Mouse (Mus musculus) limb, embryonic 11.5 days (tissue): ENCODE measurements at regions not wholly inside any gene's neighbourhood (a gene's known extent, or its start where the extent isn't known, plus 50 kb on each side); places are given as distances from the start of the nearest gene placed in this dataset.

Experiments used
- ATAC-seq: fragments of 200-750 bp; cut with Nextera tagmentation; 2 replicates; pipeline ENCODE4 v1.8.0; 2017; ENCODE audit warnings: low read depth; ENCODE audit not compliant: insufficient number of reproducible peaks, low FRiP score, low TSS enrichment
- DNase-seq: peaks from one replicate; pipeline ENCODE4 v3.0.0-alpha.2; 2015; ENCODE audit warnings: low spot score
- H3K27ac ChIP-seq: fragments of 300-500 bp; sonication (generic); replicated peaks from 2 replicates; pipeline ENCODE4 v1.5.1; 2014; ENCODE audit warnings: low read depth, mild to moderate bottlenecking, low read length
- H3K27me3 ChIP-seq: fragments of 300-500 bp; sonication (generic); 2 replicates; pipeline ENCODE4 v1.6.1; 2014; ENCODE audit warnings: mild to moderate bottlenecking, low read length, mixed read lengths; ENCODE audit not compliant: control insufficient read depth, insufficient read depth
- H3K36me3 ChIP-seq: fragments of 300-500 bp; sonication (generic); 2 replicates; pipeline ENCODE4 v1.6.1; 2014; ENCODE audit warnings: mild to moderate bottlenecking, low read length, moderate library complexity, mixed read lengths; ENCODE audit not compliant: control insufficient read depth, insufficient read depth
- H3K4me1 ChIP-seq: fragments of 300-500 bp; sonication (generic); 2 replicates; pipeline ENCODE4 v1.6.1; 2014; ENCODE audit warnings: low read length, mixed read lengths; ENCODE audit not compliant: control insufficient read depth, insufficient read depth
- H3K4me2 ChIP-seq: fragments of 300-500 bp; sonication (generic); 2 replicates; pipeline ENCODE4 v1.6.1; 2014; ENCODE audit warnings: low read depth, mild to moderate bottlenecking, moderate library complexity; ENCODE audit not compliant: severe bottlenecking
- H3K4me3 ChIP-seq: fragments of 300-500 bp; sonication (generic); 2 replicates; pipeline ENCODE4 v1.5.1; 2014; ENCODE audit warnings: low read depth, low read length
- H3K9ac ChIP-seq: fragments of 300-500 bp; sonication (generic); 2 replicates; pipeline ENCODE4 v1.6.1; 2014; ENCODE audit warnings: mild to moderate bottlenecking, low read length
- H3K9me3 ChIP-seq: fragments of 300-500 bp; sonication (generic); 2 replicates; pipeline ENCODE4 v1.6.1; 2016; ENCODE audit warnings: low read length; ENCODE audit not compliant: control insufficient read depth
- WGBS: fragments of 180-500 bp; shearing (Covaris S2); extraction: QIAGEN DNeasy Blood & Tissue Kit; methylation state at CpG from one replicate; pipeline ENCODE4 v1.1.7; 2014; 5-methylcytosine and 5-hydroxymethylcytosine counted together

- no peaks in the 10 kb centered on the region for H3K9me3 ChIP-seq
- DNase-seq (no peak), ATAC-seq (no peak)
- H3K9ac ChIP-seq = no peak overlapping the region
- no peak overlapping the region for H3K27ac ChIP-seq
- no peaks in the 10 kb centered on the region for H3K36me3 ChIP-seq
- no peaks in the 10 kb centered on the region for H3K4me1 ChIP-seq
- 48% methylated on average over 2 of the region's 2 CpGs for WGBS
- no peaks in the 10 kb centered on the region for H3K27me3 ChIP-seq
- no peak overlapping the region for H3K4me3 ChIP-seq
- no peak overlapping the region for H3K4me2 ChIP-seq
Observed at GRCm38 (mm10) chr13:78524446-78524937, 324.9 kb upstream of the Nr2f1 start.

GRCm38 (mm10) chr13:78520771-78521170 lies 321.2 kb upstream of the Nr2f1 start:
- Histone ChIP-seq H3K27ac (no peak overlapping the region), H3K4me2 (no peak overlapping the region), H3K4me1 (no peaks in the 10 kb centered on the region), H3K27me3 (no peaks in the 10 kb centered on the region), H3K4me3 (no peak overlapping the region), H3K9me3 (no peaks in the 10 kb centered on the region), H3K36me3 (no peaks in the 10 kb centered on the region), H3K9ac (no peak overlapping the region)
- DNase-seq (no peak), ATAC-seq (no peak)
- WGBS = 93% methylated on average over 1 of the region's 1 CpGs

GRCm38 (mm10) chr13:78520186-78520585 lies 320.6 kb upstream of the Nr2f1 start:
- no peak overlapping the region for H3K27ac ChIP-seq
- H3K4me1 ChIP-seq = no peaks in the 10 kb centered on the region
- H3K4me2 ChIP-seq = no peak overlapping the region
- no peak for ATAC-seq
- H3K36me3 ChIP-seq = no peaks in the 10 kb centered on the region
- DNase-seq = no peak
- H3K4me3 ChIP-seq = no peak overlapping the region
- no peak overlapping the region for H3K9ac ChIP-seq
- WGBS = 89% methylated on average over 3 of the region's 3 CpGs
- H3K27me3 ChIP-seq = no peaks in the 10 kb centered on the region
- no peaks in the 10 kb centered on the region for H3K9me3 ChIP-seq

- Histone ChIP-seq H3K4me2 (no peak overlapping the region), H3K9me3 (no peaks in the 10 kb centered on the region), H3K36me3 (no peaks in the 10 kb centered on the region), H3K27ac (no peak overlapping the region), H3K27me3 (no peaks in the 10 kb centered on the region), H3K9ac (no peak overlapping the region), H3K4me1 (no peaks in the 10 kb centered on the region), H3K4me3 (no peak overlapping the region)
- no peak for DNase-seq
- ATAC-seq = no peak
- 84% methylated on average over 7 of the region's 7 CpGs for WGBS
Observed at GRCm38 (mm10) chr13:78500551-78500950, 301.0 kb upstream of the Nr2f1 start.

GRCm38 (mm10) chr13:78483760-78484357 lies 284.3 kb upstream of the Nr2f1 start:
- no peaks in the 10 kb centered on the region for H3K27me3 ChIP-seq
- no peak for ATAC-seq
- DNase-seq = no peak
- no peaks in the 10 kb centered on the region for H3K4me1 ChIP-seq
- H3K4me3 ChIP-seq = no peak overlapping the region
- WGBS = 91% methylated on average over 2 of the region's 2 CpGs
- H3K9me3 ChIP-seq = no peaks in the 10 kb centered on the region
- no peaks in the 10 kb centered on the region for H3K36me3 ChIP-seq
- no peak overlapping the region for H3K4me2 ChIP-seq
- no peak overlapping the region for H3K9ac ChIP-seq
- no peak overlapping the region for H3K27ac ChIP-seq

- Histone ChIP-seq H3K36me3 (no peaks in the 10 kb centered on the region), H3K4me1 (no peaks in the 10 kb centered on the region), H3K4me2 (no peak overlapping the region), H3K4me3 (no peak overlapping the region), H3K9me3 (no peaks in the 10 kb centered on the region), H3K27ac (no peak overlapping the region), H3K27me3 (no peaks in the 10 kb centered on the region), H3K9ac (no peak overlapping the region)
- ATAC-seq (no peak; the same call in 1 of the 2 replicates), DNase-seq (no peak)
- 76% methylated on average over 9 of the region's 9 CpGs for WGBS
Observed at GRCm38 (mm10) chr13:78482929-78483759, 283.6 kb upstream of the Nr2f1 start.

GRCm38 (mm10) chr13:78451333-78452070 lies 251.9 kb upstream of the Nr2f1 start:
- Histone ChIP-seq H3K4me3 (no peak overlapping the region), H3K9ac (no peak overlapping the region), H3K36me3 (no peaks in the 10 kb centered on the region), H3K9me3 (no peaks in the 10 kb centered on the region), H3K27me3 (no peaks in the 10 kb centered on the region), H3K4me2 (no peak overlapping the region), H3K27ac (no peak overlapping the region), H3K4me1 (no peaks in the 10 kb centered on the region)
- WGBS = 66% methylated on average over 2 of the region's 2 CpGs
- DNase-seq (no peak), ATAC-seq (no peak)

- no peaks in the 10 kb centered on the region for H3K9me3 ChIP-seq
- DNase-seq = no peak
- 71% methylated on average over 5 of the region's 5 CpGs for WGBS
- ATAC-seq = no peak
- H3K4me1 ChIP-seq = 0 out of 2 replicates have a peak, but pooled peaks cover 4% of the 10 kb centered on the region
- no peaks in the 10 kb centered on the region for H3K27me3 ChIP-seq
- no peak overlapping the region for H3K9ac ChIP-seq
- H3K36me3 ChIP-seq = no peaks in the 10 kb centered on the region
- H3K27ac ChIP-seq = no peak overlapping the region
- H3K4me2 ChIP-seq = no peak overlapping the region
- H3K4me3 ChIP-seq = no peak overlapping the region
Observed at GRCm38 (mm10) chr13:78446726-78447031, 247.1 kb upstream of the Nr2f1 start.
